Mouse (Mus musculus) thymus, postnatal 4 days (tissue): ENCODE results near the gene Fbxw8.

Source experiments
- DNase-seq: peaks from one replicate; pipeline ENCODE4 v3.0.0; 2021

Gene Fbxw8

DNA sequence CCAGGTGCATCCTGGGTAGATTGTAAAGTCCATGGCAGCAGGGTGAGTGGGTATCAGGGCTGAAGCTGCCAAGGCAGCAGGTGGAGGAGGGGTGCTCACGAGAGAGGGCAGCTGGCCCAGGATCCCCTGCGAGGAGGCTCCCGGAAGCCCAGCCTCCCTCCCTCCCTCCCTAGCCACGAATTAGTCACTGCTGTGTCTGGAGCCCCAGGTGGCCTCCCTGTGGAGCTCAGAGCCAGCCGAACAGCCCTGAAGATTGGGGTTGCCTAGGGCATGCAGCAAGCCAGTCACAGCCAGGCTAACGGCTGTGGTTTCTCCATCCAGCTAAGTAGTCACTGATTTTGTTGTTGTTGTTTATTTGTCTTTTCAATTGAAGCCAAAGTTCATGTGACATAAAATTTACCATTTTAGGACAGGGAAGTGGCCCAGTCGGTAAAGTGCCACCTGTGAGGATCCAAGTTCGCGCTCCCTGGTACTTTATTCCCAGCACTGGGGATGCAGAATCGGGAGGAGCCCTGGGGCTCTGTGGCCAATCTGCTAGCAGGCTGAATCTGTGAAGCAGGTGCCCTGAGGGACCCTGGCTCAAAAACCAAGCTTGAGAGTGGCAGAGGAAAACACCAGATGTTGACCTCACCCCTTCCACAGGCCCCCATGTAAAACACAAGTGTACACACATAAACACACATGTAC is 117.3 kb downstream of the Fbxw8 start:
- DNase-seq: peak; percentile 69

DNA sequence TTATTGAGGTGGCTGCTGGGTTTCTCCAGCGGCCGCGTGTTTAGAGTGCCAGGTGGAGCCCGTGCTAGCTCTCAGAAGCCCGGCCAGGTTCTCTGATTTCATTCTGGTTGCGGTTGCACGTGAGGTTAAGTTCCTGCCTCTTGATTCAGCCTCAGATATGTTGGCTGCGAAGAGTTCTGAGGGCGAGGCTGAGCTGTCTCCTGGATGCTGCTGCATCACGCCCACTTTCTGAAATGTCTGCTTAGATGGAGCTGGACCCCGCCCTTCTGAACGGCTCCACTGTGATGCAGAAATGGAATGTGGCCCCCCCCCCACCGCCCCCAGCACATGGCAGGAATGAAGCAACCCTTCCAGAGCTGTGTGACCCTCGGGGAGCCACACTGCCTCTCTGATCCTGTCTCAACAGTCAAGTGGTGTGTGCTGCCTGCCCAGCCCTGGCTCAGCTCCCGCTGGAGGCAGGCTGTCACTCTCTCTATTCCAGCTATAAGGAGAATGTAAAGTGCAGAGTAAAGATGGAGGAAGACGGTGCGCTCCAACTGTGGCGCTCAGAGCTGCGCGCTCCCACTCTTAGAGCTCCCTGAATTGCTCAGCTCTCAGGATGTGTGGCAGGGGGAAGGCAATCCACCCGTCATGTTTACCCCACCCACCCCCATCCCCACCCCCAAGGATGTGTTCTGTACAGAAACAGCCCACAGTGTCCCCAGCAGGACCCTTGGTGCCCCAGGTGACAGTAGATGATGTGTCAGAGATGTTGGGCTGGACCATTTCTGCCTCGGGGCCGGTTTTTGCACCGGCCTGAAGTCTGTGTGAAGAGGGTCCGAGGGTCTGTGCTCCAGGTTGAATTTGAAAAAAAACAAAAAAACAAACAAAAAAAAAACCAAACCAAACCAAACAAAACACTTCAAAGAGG is 118.1 kb downstream of the Fbxw8 start:
- DNase-seq: peak; percentile 64

DNA sequence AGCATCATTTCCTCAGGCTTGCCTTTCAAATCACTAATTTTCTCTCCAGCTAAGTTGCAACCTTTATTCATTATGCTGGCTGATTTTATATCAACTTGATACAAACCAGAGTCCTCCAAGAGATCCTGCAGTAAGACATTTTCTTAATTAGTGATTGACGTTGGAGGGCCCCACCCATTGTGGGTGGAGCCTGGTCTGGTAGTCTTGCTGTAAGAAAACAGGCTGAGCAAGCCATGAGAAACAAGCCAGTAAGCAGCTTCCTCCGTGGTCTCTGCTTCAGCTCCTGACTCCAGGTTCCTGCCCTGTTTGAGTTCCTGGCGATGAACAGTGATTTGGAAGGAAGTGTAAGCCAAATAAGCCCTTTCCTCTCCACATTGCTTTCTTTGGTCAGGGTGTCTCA is 119.5 kb downstream of the Fbxw8 start:
- DNase-seq: no peak

DNA sequence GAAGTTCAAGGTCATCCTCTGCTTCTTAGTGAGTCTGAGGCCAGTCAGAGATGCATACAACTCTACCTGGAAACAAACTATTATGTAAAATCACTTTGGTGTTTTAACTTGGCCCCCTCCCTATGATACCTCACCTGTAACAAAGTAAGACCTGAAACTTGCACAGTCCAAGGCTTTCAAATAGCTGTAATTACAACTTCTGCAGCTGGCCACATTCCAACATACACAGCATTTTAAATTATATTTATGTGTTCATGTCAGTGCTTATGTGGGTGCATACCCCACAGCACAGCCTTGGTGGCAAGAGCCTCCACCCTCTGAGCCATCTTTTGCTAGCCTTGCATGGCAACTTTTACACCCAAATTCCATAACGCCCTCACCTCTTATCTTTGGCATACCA is 120.6 kb downstream of the Fbxw8 start:
- DNase-seq: no peak

DNA sequence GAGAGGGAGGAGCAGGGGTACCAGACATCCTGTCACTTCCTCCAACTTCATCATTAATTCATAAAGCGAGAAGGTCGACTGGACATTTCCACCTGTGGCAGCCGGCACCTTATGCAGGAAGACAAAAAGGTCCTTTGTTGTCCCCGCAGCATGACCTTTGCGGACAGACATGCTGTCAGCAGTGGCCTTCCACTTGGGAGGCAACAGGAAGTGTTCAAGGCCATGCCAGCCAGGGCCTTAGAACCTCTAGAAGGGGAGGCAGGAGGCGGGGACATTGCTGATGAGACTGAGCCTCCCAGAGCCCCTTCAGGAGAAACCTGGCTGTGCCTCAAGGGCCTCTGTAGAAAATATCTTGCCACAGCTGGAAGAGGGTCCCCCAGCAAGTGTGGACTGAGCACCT is 121.5 kb downstream of the Fbxw8 start:
- DNase-seq: no peak

DNA sequence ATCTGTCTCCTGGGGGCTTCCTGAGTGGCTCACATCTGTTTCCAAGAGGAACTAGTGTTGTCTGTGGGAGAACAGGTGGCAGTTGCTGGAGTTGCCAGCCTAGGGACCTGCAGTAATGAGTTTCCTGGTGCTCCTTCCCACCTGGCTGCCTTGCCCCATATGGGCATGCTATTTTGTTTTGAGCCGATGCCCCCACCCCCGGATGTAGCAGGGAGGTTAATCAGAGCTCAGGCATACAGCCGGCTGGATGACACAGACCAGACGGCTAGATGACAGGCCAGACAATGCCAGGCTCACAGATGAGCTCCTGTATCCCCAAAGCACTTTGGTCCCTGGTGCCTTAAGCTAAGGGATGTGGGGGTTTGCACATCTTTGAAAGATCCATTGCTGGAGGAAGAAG is 121.9 kb downstream of the Fbxw8 start:
- no peak for DNase-seq

DNA sequence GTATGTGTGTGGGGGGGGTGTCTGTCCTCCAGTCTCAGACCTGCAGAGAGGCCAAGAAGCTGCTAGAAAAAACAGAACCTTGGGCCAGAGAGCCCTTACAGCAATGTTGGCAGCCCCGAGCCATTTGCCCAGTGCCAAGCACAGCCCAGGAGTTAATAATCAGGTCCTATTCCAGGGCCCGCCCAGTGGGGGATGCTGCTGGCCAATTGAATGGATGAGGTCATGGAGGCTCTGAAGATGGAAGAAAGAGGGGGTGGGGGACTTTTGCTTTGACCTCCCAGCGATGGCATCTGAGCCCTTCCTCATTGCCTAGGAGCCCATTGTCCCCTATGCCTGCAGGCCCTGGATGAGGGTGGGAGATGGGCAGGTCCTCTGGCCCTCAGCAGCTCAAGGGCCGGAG is 123.8 kb downstream of the Fbxw8 start:
- DNase-seq: no peak

DNA sequence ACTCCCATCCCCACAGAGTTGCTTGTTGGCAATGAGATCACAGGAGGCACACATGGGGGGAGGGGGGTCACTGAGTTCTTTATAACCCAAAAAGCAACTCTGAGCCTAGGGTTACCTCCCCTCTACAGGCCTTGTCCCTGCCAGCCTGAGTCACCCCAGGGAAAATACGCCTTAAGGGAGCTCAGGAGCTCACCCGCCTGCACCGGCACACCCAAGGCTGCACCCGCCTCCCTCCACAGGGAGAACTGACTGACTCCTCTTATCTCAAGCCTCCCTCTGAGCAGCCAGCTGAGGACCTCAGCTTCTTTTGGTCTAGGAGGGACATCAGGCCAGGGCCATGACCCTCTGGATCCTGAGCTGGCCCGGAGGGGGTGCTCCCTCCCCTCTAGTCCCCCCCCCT is 124.2 kb downstream of the Fbxw8 start:
- no peak for DNase-seq

DNA sequence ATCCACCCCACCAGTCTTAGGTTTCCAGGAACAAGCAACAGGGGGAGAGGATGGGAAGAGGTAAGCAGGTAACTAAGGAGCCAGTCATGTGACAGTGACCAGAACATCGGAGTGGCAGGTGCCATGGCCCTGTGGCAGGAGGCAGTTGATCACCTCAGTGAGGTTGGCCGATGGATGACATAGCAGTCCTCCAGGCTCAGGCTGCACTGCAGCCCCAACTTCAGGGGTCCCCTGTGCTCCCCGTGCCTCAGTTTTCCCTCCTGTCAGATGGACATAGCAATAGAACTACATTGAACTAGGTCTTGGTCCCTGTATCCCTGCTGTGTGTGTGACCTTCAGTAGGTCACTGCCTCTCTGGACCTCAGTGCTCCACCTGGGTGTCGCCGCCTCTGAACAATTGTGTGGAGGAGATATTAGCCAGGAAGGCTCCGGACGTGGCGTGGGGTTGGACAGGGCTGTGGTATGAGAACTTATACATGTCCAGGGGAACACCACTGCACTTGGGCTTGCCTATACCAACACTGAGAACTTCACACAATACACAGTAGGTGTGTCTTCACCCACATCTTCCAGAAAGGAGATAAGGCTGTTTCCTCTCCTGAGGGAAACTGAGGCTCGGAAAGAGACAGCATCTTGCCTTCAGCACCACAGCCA is 125.1 kb downstream of the Fbxw8 start:
- DNase-seq: no peak

DNA sequence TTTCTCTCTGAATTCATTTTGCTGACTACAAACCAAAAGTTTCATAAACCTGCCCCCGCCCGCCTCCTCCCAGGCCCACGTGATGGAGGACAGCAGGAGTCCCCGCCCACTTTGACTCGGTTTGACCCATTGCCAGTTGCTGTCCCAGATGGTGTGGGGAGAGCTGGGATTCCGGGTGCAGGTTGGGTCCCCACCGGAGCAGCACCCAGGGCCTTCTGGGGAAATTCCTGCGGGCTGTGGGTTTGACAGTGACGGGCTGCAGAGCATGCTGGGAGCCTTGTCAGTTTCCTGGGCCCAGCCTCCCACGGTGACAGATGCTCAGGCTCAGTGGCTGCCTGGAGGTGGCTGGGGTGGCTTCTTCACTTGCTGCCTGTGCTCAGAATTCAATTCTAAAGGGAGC is 125.8 kb downstream of the Fbxw8 start:
- peak; percentile 80 for DNase-seq

DNA sequence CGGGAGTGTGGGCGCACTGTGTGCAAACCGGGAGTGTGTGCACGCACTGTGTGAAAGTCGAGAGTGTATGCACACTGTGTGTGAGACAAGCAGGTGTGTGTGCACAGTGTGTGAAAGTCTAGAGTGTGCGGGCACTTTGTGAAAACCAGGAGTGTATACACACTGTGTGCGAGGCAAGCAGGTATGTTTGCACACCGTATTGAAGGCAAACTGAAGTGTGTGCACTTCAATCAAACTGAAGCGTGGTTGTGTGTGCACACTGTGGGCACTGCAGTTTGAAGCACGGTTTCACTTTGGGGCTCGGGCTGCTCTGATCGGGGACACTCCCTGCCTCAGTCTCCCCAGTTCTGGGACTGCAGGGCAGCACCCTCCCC is 126.2 kb downstream of the Fbxw8 start:
- no peak for DNase-seq

DNA sequence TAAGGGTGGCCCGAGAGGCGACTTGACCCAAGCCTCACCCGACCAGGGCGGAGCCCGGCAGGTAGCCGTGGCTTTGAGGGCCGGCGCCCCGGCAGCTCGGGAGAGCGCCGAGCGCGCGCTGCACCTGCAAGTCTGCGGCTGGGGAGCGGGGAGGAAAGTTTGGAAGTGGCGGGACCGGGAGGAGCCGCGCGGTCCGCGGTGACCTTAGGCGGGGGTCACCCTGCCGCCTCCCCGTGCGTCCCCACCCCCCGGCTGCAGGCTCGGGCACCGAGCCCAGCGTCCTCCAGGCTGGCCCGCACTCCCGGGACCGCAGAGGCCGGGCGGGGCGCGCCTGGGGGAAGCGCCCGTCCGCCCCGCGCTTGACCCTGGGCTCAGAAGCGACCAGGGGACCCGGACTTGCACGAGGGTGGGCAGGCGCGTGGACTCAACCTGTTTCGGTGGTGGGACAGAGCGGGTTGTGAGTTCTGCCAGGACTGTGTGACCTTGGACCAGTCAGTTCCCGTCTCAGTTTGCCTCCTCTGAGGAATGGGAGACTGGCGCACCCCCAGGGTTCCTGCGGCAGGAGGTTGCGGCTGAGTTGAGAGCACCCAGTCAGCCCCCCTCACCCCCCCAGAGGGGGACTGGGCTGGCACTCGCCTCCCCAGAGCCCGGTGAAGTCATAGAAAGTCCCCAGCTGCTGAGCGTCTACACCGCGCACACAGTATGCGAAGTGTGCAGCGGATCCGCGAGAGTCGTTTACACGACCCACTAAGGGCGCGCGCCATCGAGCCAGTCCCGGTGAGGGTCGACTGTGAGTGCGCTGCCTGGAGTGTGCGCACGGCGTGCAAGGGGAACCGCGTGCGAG is 126.9 kb downstream of the Fbxw8 start:
- peak; percentile 62 for DNase-seq

DNA sequence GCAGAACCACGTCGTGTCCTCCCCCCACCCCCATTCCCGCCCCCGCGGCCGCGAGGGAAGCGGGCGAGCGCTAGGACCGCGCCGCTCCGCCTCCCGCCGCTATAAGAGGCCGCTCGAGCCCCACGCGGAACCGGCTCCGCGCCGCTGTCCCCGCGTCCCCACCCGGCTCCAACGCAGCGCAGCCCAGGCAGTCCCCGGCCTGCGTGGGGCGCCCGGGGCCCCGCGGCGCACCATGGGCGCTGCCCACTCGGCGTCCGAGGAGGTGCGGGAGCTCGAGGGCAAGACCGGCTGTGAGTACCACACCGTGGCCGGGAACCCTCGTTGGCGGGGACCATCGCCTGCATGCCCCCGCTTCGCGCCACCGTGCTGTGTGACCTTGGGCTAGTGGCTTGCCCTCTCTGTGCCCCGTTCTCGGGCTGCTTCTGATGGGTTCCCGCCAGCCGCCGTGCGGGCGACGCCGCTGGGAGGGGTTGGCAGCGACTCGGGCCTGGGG is 127.5 kb downstream of the Fbxw8 start, which contains the start of gene Tesc:
Gene Tesc (plus strand): TSS at position 46 of the 493 bp plus-strand sequence.
- peak; percentile 60 for DNase-seq

DNA sequence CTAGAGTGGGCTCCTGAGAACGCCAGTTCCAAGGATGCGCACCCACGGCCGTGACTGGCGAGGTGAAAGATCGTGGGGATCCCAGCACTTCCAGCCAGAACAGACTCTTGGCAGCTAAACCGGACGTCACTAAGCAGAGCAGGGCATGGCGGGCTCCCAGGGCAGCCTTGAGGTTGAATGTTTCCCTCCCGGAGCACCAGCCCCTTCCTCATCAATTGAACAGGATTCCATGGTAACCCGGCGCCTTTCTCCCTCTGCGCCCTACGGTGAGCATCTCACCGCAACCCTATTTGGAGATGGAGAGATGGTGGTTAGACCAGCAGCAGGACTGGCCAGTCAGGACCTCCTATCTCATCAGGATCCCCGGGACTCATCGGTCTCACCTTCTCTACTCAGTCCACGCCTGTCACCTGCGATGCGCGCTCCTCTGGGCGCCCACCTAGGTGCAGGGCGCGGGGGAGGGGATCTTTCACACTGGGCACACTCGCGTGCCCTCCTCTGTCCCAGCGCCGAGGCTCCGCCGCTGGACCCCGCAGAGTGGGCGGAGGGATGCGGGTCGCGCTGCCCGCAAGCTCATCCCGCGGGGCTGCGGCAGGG is 128.1 kb downstream of the Fbxw8 start:
- DNase-seq: no peak

DNA sequence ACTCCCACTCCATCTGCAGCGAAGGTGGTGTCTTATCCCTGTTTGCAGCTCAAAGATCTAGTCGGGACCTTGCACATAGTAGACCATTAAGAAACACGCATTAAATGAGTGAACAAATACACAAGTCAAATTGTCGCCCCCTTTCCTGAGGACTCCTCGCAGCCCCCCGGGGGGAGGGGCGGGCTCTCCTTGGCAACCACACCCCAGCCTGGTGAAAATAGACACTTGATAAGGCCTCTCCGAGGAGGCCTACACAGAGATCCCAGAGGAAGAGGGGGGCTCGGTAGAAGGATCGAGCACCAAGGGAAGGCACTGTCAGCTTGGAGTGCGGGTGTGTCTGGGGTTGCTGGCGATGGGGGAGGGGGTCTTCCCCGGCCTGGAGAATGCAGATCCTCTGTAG is 128.9 kb downstream of the Fbxw8 start:
- DNase-seq: no peak

DNA sequence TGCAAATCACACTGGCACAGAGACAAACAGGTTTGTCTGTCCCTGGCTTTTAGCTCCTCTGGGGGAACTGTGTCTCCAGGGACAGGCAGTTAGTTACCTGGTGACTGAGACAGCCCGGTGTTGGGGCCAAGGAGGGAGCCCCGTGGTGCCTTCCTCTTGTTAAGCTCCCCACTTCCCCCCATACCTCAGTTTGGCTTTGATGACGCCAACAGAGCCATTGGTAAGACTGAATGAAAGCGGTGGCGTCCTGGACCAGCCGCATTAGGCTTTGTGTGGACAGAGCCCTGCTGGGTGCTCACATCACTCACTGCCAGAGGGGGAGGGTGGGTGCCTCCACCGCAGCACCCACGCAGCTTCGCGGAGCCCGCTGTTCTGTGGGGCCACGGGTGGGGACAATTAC is 129.4 kb downstream of the Fbxw8 start:
- DNase-seq: no peak

DNA sequence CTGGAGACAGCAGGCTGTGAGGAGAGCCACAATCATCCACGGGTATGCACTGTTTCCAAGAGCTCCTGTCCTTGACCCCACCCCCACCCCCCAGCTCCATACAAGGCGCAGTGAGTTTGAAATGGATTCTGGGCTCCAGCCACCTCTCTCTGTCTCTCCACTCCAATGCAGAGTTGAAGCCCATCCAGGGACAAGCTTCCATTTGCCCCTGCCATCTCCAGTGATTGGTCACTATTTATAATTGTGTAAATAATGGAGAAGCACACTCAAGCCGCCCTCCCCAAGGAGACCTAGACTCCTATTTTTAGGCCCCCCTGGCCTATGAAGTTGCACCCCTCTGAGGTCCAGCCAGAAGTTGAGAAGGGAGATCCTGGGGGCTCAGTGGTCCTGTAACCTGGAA is 132.2 kb downstream of the Fbxw8 start:
- DNase-seq: no peak

DNA sequence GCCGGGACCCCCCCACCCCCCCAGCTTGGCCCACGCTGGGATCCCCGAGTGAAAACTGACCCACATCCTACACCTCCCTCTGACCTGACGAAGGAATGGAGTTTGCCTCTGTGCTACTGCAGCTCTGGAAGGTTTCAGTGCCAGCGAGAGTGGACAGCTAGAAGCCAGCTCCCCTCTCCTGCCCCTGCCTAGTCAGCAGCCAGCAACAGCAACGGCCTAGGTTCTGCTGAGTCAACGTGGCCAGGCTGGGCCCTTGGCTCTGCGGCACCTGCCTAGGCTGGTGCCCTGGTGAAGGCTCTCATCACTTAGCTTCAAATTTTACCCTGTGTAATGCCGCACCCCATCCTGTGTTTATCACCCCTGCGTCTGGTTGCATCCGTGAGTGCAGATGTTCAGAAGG is 135.4 kb downstream of the Fbxw8 start:
- no peak for DNase-seq

DNA sequence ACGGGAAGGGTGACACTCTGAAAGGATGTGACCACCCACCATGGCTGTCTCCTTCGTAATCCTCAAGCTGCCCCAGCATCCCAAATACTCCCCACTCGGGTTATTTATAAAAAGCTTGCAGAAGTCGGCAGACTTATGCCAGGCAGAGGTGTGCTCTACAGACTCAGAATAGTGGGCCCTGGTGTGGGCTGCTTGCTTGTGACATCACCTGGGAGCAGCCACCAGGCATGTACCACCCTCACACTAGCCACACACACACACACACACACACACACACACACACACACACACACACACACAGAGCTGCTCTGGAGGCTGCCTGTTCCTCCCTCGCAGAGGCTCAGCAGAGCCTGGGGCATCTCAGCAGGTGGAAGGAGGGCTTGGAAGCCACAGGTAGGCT is 137.7 kb downstream of the Fbxw8 start:
- DNase-seq: no peak

DNA sequence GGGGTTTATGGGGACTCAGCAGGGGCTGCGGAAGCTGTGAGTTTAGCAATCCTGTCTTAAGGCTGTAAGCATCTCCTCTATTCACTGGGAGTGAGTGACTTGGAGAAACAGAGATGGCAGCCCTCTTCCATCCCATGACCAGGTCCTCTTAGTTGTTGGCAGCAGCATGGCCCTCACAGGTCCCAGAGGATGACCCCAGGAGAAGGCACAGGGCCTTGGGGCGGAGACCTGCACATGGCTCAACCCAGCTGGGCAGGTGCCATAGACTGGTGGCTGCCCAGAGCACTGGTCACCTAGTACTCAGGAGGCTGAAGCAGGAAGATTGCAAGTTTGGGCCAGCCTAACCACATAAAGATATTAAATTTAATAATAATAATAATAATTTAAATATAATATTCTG is 139.6 kb downstream of the Fbxw8 start:
- no peak for DNase-seq

DNA sequence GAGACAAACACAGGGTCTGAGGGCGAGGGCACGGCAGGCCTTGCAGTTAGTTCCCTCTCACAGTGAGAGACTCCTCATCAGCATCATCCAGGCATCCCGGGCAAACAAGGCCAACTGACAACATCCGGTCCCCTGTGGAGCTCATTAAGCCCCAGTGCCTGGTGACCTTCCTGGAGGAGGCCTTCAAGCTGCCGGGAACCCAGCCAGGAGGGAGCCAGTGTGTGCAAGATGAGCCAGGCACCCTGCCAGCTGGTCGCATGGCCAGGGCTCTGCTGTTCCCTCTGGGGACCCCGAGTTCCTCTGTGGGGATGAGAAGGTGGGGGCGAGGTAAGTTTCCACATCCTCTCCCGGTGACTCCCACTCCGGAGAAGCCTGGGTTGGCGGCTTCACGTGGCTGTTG is 140.2 kb downstream of the Fbxw8 start:
- no peak for DNase-seq
